Mouse (Mus musculus) brain, adult 10 weeks (tissue): ENCODE results near the gene Cxcr2. TPM values are rescaled to one million over a fixed set of nuclear protein-coding genes. Genes with fewer than 3 reads are reported as not detected.

ENCODE experiments used
- polyA plus RNA-seq: library from polyadenylated mRNA; stranded (reverse); fragments of 350-450 nt; fragmentation: Illumina TruSeq; extraction: RNeasy Lipid Tissue Mini Kit (QIAGEN cat#74804); gene quantifications from one replicate; pipeline ENCODE4 v1.2.3, GENCODE M21; 2015; ENCODE audit warnings: low read depth, low replicate concordance

Cxcr2 gene
- not detected for polyA plus RNA-seq

GRCm38 (mm10) chr1:74153461-74154184, at the start of gene Cxcr2:
Cxcr2 (plus strand) TSS chr1:74153989.

GRCm38 (mm10) chr1:74124021-74124981, 29.5 kb upstream of the Cxcr2 start, which contains the start of gene Tns1:
Tns1 (minus strand) TSS chr1:74124449.

GRCm38 (mm10) chr1:74124991-74125552, 28.7 kb upstream of the Cxcr2 start, which contains the start of gene Rufy4:
Rufy4 (plus strand) TSS chr1:74125541.

GRCm38 (mm10) chr1:74194445-74194844, 40.7 kb downstream of the Cxcr2 start, which contains the start of gene Cxcr1:
Cxcr1 (minus strand) TSS chr1:74194631.

Other genes starting within 250 kb of the Cxcr2 start
- 17.1 TPM for gene Tns1, start 29.5 kb upstream of the Cxcr2 start, polyA plus RNA-seq
- not detected for gene Rufy4, start 28.4 kb upstream of the Cxcr2 start, polyA plus RNA-seq
- not detected for gene Cxcr1, start 40.6 kb downstream of the Cxcr2 start, polyA plus RNA-seq
- 293 TPM for gene Arpc2, start 82.1 kb downstream of the Cxcr2 start, polyA plus RNA-seq
- not detected for gene Gpbar1, start 124.6 kb downstream of the Cxcr2 start, polyA plus RNA-seq
- 163 TPM for gene Aamp, start 130.7 kb downstream of the Cxcr2 start, polyA plus RNA-seq
- 190 TPM for gene Pnkd, start 130.9 kb downstream of the Cxcr2 start, polyA plus RNA-seq
- gene Tmbim1, start 151.6 kb downstream of the Cxcr2 start, polyA plus RNA-seq, result 43.4 TPM
- gene Catip, start 208.1 kb downstream of the Cxcr2 start, polyA plus RNA-seq, result 3.0 TPM
- gene Slc11a1, start 221.2 kb downstream of the Cxcr2 start, polyA plus RNA-seq, result 5.6 TPM
- 21.4 TPM for gene Ctdsp1, start 237.5 kb downstream of the Cxcr2 start, polyA plus RNA-seq